Comparison of ENCODE assay signal across 19 mouse cellular contexts in genomic region chr1:179480862-179481261, GRCm38 (mm10).
"Had no signal": no experiment of that assay in that cellular context is flagged by ENCODE, and none has a peak within 500 bp of the region (broad histone marks: within the 10 kb centered on the region; RNA-seq: fewer than 3 reads in every experiment).

No protein-coding gene starts in this region.

- H3K4me2 ChIP-seq: liver, embryonic 13.5 days; liver, embryonic 15.5 days; lung, embryonic 15.5 days; midbrain, embryonic 11.5 days; midbrain, embryonic 13.5 days; midbrain, embryonic 15.5 days; stomach, embryonic 15.5 days had no signal

- ATAC-seq: liver, postnatal 0 days; lung, postnatal 0 days; midbrain, embryonic 13.5 days; midbrain, embryonic 15.5 days had no signal

- H3K4me3 ChIP-seq: liver, embryonic 13.5 days; liver, embryonic 15.5 days; lung, embryonic 15.5 days; megakaryocyte, embryonic 14.5 days; midbrain, embryonic 13.5 days; midbrain, embryonic 15.5 days; stomach, embryonic 15.5 days had no signal

- H3K9me3 ChIP-seq: liver, embryonic 13.5 days; liver, embryonic 15.5 days; lung, embryonic 15.5 days; megakaryocyte, embryonic 14.5 days; midbrain, embryonic 13.5 days; midbrain, embryonic 15.5 days; stomach, embryonic 15.5 days had no signal

- H3K36me3 ChIP-seq: liver, embryonic 13.5 days; liver, embryonic 15.5 days; lung, embryonic 15.5 days; midbrain, embryonic 13.5 days; midbrain, embryonic 15.5 days; stomach, embryonic 15.5 days had no signal

- DNase-seq: liver, embryonic 13.5 days; liver, postnatal 0 days; lung, adult 2 months; lung, postnatal 14 days; lung, postnatal 36 days; right cerebral cortex, postnatal 14 days; thymus, adult 2 months; thymus, postnatal 25 days; thymus, postnatal 4 days had no signal

- H3K27me3 ChIP-seq: liver, embryonic 13.5 days; liver, embryonic 15.5 days; lung, embryonic 15.5 days; megakaryocyte, embryonic 14.5 days; midbrain, embryonic 13.5 days; midbrain, embryonic 15.5 days; stomach, embryonic 15.5 days had no signal

- H3K4me1 ChIP-seq: liver, embryonic 13.5 days; liver, embryonic 15.5 days; stomach, embryonic 15.5 days had no signal

- H3K27ac ChIP-seq: liver, embryonic 13.5 days; liver, embryonic 15.5 days; lung, embryonic 15.5 days; macrophage; midbrain, embryonic 13.5 days; midbrain, embryonic 15.5 days; stomach, embryonic 15.5 days; stomach, postnatal 0 days had no signal

- H3K9ac ChIP-seq: liver, embryonic 13.5 days; liver, embryonic 15.5 days; liver, postnatal 0 days; lung, embryonic 15.5 days; midbrain, embryonic 13.5 days; midbrain, embryonic 15.5 days; stomach, embryonic 15.5 days had no signal
